Mouse (Mus musculus) brain, embryonic 14.5 days (tissue): ENCODE data around the gene Pi4kb.
"Not testable (repeated sequence)": the region's sequence is repeated elsewhere in the genome, so short reads cannot be mapped to it uniquely, and the experiment has no call there.

Experiments
- CTCF ChIP-seq: fragments of 200-500 bp; IDR thresholded peaks from 2 replicates; pipeline ENCODE4 v1.5.1; 2012; ENCODE audit warnings: inconsistent platforms, mild to moderate bottlenecking, moderate library complexity, borderline replicate concordance; ENCODE audit not compliant: insufficient read depth, insufficient read length; ENCODE audit errors: extremely low read depth
- POLR2A ChIP-seq: fragments of 200-500 bp; IDR thresholded peaks from 2 replicates; pipeline ENCODE4 v1.6.1; 2012; ENCODE audit warnings: mild to moderate bottlenecking, inconsistent platforms, borderline replicate concordance; ENCODE audit not compliant: poor library complexity, insufficient read depth, insufficient read length, severe bottlenecking; ENCODE audit errors: extremely low read depth

GRCm38 (mm10) chr3:94926301-94926736 lies 48.2 kb upstream of the Pi4kb start:
- not testable (repeated sequence) for TF ChIP-seq CTCF, POLR2A
